Mouse (Mus musculus) erythroblast, embryonic 14.5 days (primary cell): ENCODE measurements around the gene Taf4. TPM values are rescaled to one million over a fixed set of nuclear protein-coding genes. Genes with fewer than 3 reads are reported as not detected.

Experiments
- H3K27me3 ChIP-seq: 2 replicates; pipeline ENCODE4 v1.6.1; 2012; ENCODE audit warnings: inconsistent platforms; ENCODE audit not compliant: control insufficient read depth
- H3K36me3 ChIP-seq: 2 replicates; pipeline ENCODE4 v1.6.1; 2012; ENCODE audit warnings: mild to moderate bottlenecking, inconsistent platforms; ENCODE audit not compliant: control insufficient read depth
- H3K4me1 ChIP-seq: 2 replicates; pipeline ENCODE4 v1.6.1; 2012; ENCODE audit warnings: inconsistent platforms; ENCODE audit not compliant: control insufficient read depth
- H3K4me3 ChIP-seq: replicated peaks from 2 replicates; pipeline ENCODE3; 2012; ENCODE audit warnings: moderate library complexity, mild to moderate bottlenecking, inconsistent platforms
- H3K9me3 ChIP-seq: 2 replicates; pipeline ENCODE4 v1.6.1; 2012; ENCODE audit warnings: low read length, inconsistent platforms, mixed read lengths; ENCODE audit not compliant: control insufficient read depth
- GATA1 ChIP-seq: IDR thresholded peaks from 2 replicates; pipeline ENCODE4 v1.6.1; 2012; ENCODE audit warnings: low read length, inconsistent platforms, mixed read lengths
- TAL1 ChIP-seq: IDR thresholded peaks from 3 replicates; pipeline ENCODE4 v1.6.1; 2012; ENCODE audit warnings: low read length, inconsistent platforms, mixed read lengths
- polyA plus RNA-seq: library from polyadenylated mRNA; stranded (reverse); fragments of >175 nt; gene quantifications from 2 replicates; pipeline ENCODE4 v1.2.3, GENCODE M21; 2012

Taf4 gene
- polyA plus RNA-seq, 1 experiment, result 2.6 TPM

DNA sequence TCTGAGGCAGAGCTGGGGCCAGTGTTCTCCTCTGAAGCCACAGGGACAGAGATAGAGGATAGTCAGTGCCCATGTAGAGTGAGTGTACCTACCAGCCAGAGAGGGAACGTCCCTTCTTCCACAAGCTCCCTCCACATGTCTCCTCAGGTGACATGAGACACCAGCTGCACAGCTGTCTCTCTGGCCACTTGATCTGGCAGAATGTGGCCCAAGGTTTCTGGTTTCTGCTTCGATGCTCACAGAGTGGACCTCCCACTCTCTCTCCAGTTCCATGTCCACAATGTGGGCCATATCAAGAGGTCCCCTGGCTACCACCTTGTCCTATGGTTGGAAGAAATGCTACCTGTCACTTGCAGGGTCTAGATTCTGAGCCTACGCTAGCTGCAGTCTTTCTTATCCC, 85.4 kb downstream of the Taf4 start:
- Histone ChIP-seq H3K36me3 (no peaks in the 10 kb centered on the region), H3K27me3 (no peaks in the 10 kb centered on the region), H3K4me1 (no peaks in the 10 kb centered on the region), H3K9me3 (no peaks in the 10 kb centered on the region; the same call in 1 of the 2 replicates), H3K4me3 (no peak overlapping the region)
- TF ChIP-seq TAL1, result no peak

DNA sequence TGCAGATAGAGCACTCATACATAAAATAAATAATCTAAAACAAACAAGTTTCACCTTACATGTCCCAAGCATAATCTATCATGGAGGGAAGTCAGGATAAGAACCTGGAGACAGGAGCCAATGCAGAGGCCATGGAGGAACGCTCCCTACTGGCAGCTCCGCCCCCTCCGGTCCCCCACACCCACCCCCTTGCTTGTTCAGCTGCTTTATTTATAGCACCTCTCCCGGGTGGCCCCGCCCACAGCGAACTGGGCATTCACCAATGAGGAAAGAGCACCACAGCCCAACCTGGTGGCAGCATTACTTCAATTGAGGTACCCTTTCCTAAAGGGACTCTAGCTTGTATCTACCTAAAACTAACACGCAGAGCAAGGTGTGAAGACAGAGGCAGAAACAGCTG, 91.9 kb downstream of the Taf4 start:
- Histone ChIP-seq H3K27me3 (no peaks in the 10 kb centered on the region), H3K4me1 (no peaks in the 10 kb centered on the region)
- TF ChIP-seq TAL1 (no peak), GATA1 (no peak)

DNA sequence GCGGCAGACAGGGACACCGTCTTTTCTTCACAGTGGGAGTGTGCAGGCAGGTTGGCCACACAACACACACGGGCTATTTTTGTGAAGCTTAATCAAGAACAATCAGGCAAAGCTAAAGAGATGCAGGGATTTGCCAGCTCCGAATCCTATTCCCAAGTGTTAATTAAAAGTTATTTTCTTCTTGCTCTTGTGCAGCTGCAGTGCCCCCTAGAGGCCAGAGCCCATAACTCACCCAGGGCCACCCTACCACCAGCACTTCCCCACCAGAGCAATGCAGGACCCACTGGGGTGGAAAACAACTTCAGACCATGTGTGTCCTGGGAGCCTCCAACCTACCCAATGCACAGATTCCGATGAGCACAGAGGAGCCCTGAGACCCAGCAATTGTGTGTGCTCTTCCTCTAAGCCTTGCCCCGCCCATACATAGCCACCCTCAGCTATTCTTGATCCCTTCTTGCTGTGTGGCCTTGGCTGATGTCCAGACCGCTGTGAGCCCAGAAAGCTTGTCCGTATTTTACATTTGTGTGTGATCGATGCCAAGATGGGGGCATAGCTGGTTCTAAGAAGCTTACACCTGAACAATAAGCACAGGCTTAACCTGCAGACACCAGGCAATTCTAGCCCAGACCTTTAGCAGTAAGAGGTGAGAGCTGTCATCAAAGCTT, 98.8 kb downstream of the Taf4 start:
- Histone ChIP-seq H3K4me1 (no peaks in the 10 kb centered on the region), H3K4me3 (no peak overlapping the region), H3K9me3 (no peaks in the 10 kb centered on the region), H3K36me3 (no peaks in the 10 kb centered on the region), H3K27me3 (no peaks in the 10 kb centered on the region)
- TF ChIP-seq GATA1, result no peak
- TF ChIP-seq TAL1, result no peak

More for the DNA sequence above, 91.9 kb downstream of the Taf4 start:
- H3K36me3 ChIP-seq, result no peaks in the 10 kb centered on the region
- no peak overlapping the region for H3K4me3 ChIP-seq
- no peaks in the 10 kb centered on the region for H3K9me3 ChIP-seq

DNA sequence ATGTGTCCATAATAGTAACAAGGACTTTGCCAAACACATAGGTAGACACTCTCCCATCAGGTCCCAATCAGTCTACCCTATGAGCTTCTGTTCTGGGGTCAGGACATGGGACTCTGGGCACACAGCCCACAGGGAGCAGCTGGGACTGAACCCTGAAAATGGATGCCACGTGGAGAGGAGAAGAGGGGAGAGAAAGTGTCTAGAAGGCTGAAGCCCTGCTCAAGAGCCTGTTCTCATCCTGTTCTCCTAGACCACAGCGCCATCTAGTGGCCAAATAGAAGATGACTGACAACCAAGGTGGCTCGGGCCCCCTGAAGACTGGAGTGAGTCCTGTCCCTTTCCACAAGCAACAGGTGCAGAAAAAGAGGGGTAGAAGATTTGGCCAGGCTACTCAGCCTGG, 101.3 kb downstream of the Taf4 start:
- H3K36me3 ChIP-seq, result no peaks in the 10 kb centered on the region
- H3K9me3 ChIP-seq, result no peaks in the 10 kb centered on the region
- no peak overlapping the region for H3K4me3 ChIP-seq
- TF ChIP-seq GATA1 (no peak), TAL1 (no peak)
- no peaks in the 10 kb centered on the region for H3K4me1 ChIP-seq
- H3K27me3 ChIP-seq, result no peaks in the 10 kb centered on the region

DNA sequence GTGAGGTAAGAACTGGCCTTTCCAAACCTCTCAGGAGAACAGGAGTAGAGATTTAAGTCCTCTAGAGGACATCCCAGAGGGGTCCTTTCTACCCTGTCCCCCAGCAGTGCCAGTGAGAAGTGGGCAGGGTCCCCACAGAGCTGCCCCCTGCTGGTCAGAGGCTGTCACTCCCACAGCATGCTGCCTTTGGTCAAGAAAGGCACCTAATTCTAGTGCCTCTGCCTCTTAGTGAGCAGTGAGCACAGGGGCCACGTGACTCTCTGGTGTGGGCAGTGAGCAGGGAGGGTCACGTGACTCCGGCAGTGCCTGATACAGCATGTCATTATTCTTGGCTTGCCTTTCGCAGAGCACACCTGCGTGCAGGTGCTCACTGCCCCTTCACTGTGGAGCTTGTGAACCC, 103.1 kb downstream of the Taf4 start:
- no peaks in the 10 kb centered on the region for H3K9me3 ChIP-seq
- H3K36me3 ChIP-seq, result no peaks in the 10 kb centered on the region
- TF ChIP-seq TAL1, result no peak
- no peak for TF ChIP-seq GATA1
- no peaks in the 10 kb centered on the region for H3K27me3 ChIP-seq
- no peak overlapping the region for H3K4me3 ChIP-seq
- no peaks in the 10 kb centered on the region for H3K4me1 ChIP-seq

DNA sequence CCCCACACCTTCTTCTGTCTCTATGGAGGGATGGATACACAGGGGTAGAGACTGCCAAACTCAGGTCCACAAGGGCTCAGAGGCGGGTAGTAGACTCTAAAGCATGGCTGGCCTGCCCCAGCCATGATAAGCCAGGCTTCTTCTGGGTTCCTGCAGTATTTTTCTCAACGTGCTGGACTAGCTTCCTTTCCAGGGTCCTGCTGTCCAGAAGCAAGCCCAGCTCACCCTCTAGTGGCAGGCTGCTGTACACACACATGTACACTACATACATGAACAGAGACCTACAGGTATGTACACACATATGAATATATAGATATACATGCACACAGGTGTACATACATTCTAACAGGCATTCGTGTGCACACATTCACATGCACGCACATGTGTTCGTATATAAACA, 103.7 kb downstream of the Taf4 start:
- H3K27me3 ChIP-seq, result no peaks in the 10 kb centered on the region
- no peak for TF ChIP-seq GATA1
- no peak for TF ChIP-seq TAL1
- H3K36me3 ChIP-seq, result no peaks in the 10 kb centered on the region
- H3K9me3 ChIP-seq, result no peaks in the 10 kb centered on the region
- no peaks in the 10 kb centered on the region for H3K4me1 ChIP-seq
- H3K4me3 ChIP-seq, result no peak overlapping the region

DNA sequence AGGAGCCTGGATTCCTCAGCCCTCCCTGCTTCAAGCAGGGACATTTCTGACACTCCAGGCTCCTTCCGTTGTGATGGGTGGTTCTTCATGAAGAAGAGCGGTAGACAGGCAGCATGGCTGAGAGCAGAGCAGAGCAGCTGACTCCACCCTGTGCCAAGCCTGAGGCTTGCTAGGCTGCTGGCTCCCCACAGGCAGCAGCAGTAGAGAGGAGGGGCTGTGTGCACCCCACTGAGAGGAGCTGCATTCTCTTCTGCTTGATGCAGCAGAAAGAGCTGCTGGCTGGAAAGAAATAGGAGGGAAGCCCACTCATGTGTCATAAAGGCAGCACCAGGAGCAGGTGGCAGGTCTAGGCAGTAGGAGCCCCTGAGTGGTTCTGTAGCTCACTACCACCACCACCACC, 106.6 kb downstream of the Taf4 start:
- TF ChIP-seq GATA1, result no peak
- TF ChIP-seq TAL1, result no peak
- Histone ChIP-seq H3K4me1 (no peaks in the 10 kb centered on the region), H3K4me3 (no peak overlapping the region), H3K36me3 (no peaks in the 10 kb centered on the region), H3K27me3 (no peaks in the 10 kb centered on the region), H3K9me3 (no peaks in the 10 kb centered on the region)

DNA sequence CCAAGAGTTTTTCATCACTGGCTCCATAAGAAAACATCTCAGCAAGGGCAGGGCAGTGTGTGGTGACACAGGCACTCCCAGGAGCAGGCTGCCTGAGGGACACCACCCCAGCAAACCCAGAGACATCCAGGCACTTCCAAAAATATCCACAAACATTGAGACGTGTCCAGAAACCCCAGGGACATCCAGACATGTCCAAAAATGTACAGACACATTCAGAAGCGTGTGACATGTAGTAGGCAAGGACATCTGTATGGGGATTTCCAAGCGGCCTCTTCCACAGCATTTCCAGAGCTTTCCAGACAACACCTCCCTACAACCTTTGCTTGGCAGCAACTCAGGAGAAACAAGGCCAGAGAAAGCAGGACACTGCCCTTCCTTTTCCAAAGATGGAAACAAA, 108.8 kb downstream of the Taf4 start:
- Histone ChIP-seq H3K9me3 (no peaks in the 10 kb centered on the region), H3K27me3 (no peaks in the 10 kb centered on the region), H3K4me3 (no peak overlapping the region)

DNA sequence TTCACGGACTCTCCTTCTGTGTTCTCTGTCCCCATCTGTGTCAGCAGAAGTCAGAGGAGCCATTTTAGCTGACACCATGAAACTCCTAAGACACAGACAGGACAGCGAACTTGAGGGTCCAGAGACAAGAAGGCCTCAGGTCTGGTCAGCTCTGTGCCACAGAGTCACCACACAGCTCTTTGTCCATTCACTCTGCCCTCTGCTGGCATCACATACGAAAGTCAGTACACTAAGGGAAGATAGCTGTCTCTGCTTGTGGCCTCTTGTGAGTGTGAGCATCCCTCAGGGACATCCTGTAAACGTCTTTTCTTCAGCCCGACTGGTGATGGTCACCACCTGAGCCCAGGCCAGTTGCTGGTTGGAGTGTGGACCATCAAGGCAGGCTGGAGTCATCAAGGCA, 111.3 kb downstream of the Taf4 start:
- no peaks in the 10 kb centered on the region for H3K36me3 ChIP-seq
- H3K4me3 ChIP-seq, result no peak overlapping the region
- TF ChIP-seq GATA1 (no peak), TAL1 (no peak)
- no peaks in the 10 kb centered on the region for H3K9me3 ChIP-seq
- H3K27me3 ChIP-seq, result no peaks in the 10 kb centered on the region
- no peaks in the 10 kb centered on the region for H3K4me1 ChIP-seq

More for the DNA sequence above, 108.8 kb downstream of the Taf4 start:
- no peaks in the 10 kb centered on the region for H3K36me3 ChIP-seq
- no peak for TF ChIP-seq GATA1
- H3K4me1 ChIP-seq, result no peaks in the 10 kb centered on the region

DNA sequence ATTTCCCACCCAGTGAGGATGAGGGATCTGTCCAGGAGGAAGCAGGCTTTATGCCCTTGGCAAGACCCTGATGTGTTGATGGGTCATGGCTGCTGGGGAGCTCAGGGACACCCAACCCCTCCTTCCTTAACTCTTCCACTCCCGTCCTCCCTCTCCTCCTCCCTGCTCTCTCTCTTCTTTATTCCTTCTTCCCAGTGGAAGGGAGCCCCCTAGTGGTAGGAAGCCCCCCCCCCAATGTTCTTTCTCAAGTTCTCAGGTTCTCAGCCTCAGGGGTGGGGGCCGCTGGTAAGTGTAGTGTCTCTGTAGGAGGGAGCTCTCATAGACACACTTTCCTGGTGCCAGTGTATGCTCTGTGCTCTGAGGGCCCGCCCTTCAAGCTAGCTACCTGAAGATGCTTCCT, 113.2 kb downstream of the Taf4 start:
- Histone ChIP-seq H3K27me3 (no peaks in the 10 kb centered on the region), H3K9me3 (no peaks in the 10 kb centered on the region), H3K4me3 (no peak overlapping the region), H3K36me3 (no peaks in the 10 kb centered on the region), H3K4me1 (no peaks in the 10 kb centered on the region)
- TF ChIP-seq TAL1, result no peak
- no peak for TF ChIP-seq GATA1
